Mouse (Mus musculus): Measurements from ENCODE around the gene Trim45.

- TF ChIP-seq POLR2A (IDR thresholded peaks at IDR 0.05; ENCODE audit: control insufficient read depth in 1 of 2, insufficient read depth in 1 of 2, low read depth in 1 of 2, low read length in 2 of 2, poor library complexity in 1 of 2) (no peak), USF1 (IDR thresholded peaks at IDR 0.05; ENCODE audit: low read depth, low read length) (no peak), RAD21 (IDR thresholded peaks at IDR 0.05; ENCODE audit: low read depth, low read length) (no peak; the same call in 1 of the 2 replicates), BHLHE40 (IDR thresholded peaks at IDR 0.05; ENCODE audit: borderline replicate concordance, low read depth, low read length) (no peak), MYB (IDR thresholded peaks at IDR 0.05; ENCODE audit: low read depth, low read length) (no peak), E2F4 (IDR thresholded peaks at IDR 0.05; ENCODE audit: borderline replicate concordance, low read depth, low read length) (no peak), EP300 (IDR thresholded peaks at IDR 0.05; ENCODE audit: low read depth in 1 of 2, low read length in 2 of 2) (no peak), SIN3A (IDR thresholded peaks at IDR 0.05; ENCODE audit: low read length) (no peak)
These were observed 42.0 kb downstream of the Trim45 start for GRCm38 (mm10) chr3:100963849-100964542.
